Mouse (Mus musculus): ENCODE results near the gene Steap2. TPM values are rescaled to one million over a fixed set of nuclear protein-coding genes. Genes with fewer than 3 reads are reported as not detected.

The Steap2 gene
- polyA plus RNA-seq (2014; fragmentation: Illumina TruSeq; extraction: RNeasy Lipid Tissue Mini Kit (QIAGEN cat#74804); ENCODE audit: low read depth, low replicate concordance): 0.71 TPM

GRCm38 (mm10) chr5:5693956-5694653, at the start of gene Steap2:
Gene Steap2, minus strand, starts transcription at chr5:5694578.

GRCm38 (mm10) chr5:5663655-5664370, 30.6 kb downstream of the Steap2 start, which contains the start of gene Cfap69:
Gene Cfap69, minus strand, starts transcription at chr5:5664239.

Other genes with a start within 250 kb of the Steap2 start
- not detected for gene 1700015F17Rik, start 215.4 kb downstream of the Steap2 start, polyA plus RNA-seq (2014; fragmentation: Illumina TruSeq; extraction: RNeasy Lipid Tissue Mini Kit (QIAGEN cat#74804); ENCODE audit: low read depth, low replicate concordance)
- 21.3 TPM for gene Cldn12, start 179.6 kb downstream of the Steap2 start, polyA plus RNA-seq (2014; fragmentation: Illumina TruSeq; extraction: RNeasy Lipid Tissue Mini Kit (QIAGEN cat#74804); ENCODE audit: low read depth, low replicate concordance)
- gene Gtpbp10, start 135.0 kb downstream of the Steap2 start, polyA plus RNA-seq (2014; fragmentation: Illumina TruSeq; extraction: RNeasy Lipid Tissue Mini Kit (QIAGEN cat#74804); ENCODE audit: low read depth, low replicate concordance): 17.2 TPM
- not detected for gene Gm8773, start 120.8 kb downstream of the Steap2 start, polyA plus RNA-seq (2014; fragmentation: Illumina TruSeq; extraction: RNeasy Lipid Tissue Mini Kit (QIAGEN cat#74804); ENCODE audit: low read depth, low replicate concordance)
- gene Cfap69, start 30.3 kb downstream of the Steap2 start, polyA plus RNA-seq (2014; fragmentation: Illumina TruSeq; extraction: RNeasy Lipid Tissue Mini Kit (QIAGEN cat#74804); ENCODE audit: low read depth, low replicate concordance): 1.1 TPM
- not detected for gene Steap1, start 54.7 kb upstream of the Steap2 start, polyA plus RNA-seq (2014; fragmentation: Illumina TruSeq; extraction: RNeasy Lipid Tissue Mini Kit (QIAGEN cat#74804); ENCODE audit: low read depth, low replicate concordance)

Measured in heart, adult 10 weeks (tissue).